Mouse (Mus musculus) CH12.LX (cell line): ENCODE data around the gene Rbm3. TPM values are rescaled to one million over a fixed set of nuclear protein-coding genes. Genes with fewer than 3 reads are reported as not detected.
A peak's percentile ranks its signal among the peaks of the same experiment; 100 is the strongest.

ENCODE experiments used
- DNase-seq: peaks from one replicate; pipeline ENCODE4 v3.0.0-alpha.2; 2013; ENCODE audit errors: extremely low read depth
- H3K27ac ChIP-seq: 2 replicates; pipeline ENCODE4 v1.5.1; 2012; ENCODE audit warnings: low read depth, mild to moderate bottlenecking, control low read depth, moderate library complexity; ENCODE audit not compliant: insufficient read depth
- H3K27me3 ChIP-seq: replicated peaks from 2 replicates; pipeline ENCODE3; 2012; ENCODE audit warnings: inconsistent platforms
- H3K36me3 ChIP-seq, 2 experiments: replicated peaks in 1 of 2; 2 replicates each; pipeline versions ENCODE3 to v1.6.1; 2012; ENCODE audit warnings: inconsistent platforms in 1 of 2, low read length in 1 of 2, mild to moderate bottlenecking in 1 of 2, mixed read lengths in 1 of 2, moderate library complexity in 1 of 2; ENCODE audit not compliant: control insufficient read depth in 1 of 2, insufficient read depth in 1 of 2
- H3K4me1 ChIP-seq, 2 experiments: 2 replicates each; pipeline ENCODE4 v1.6.1; 2012; ENCODE audit warnings: inconsistent platforms in 1 of 2, moderate library complexity in 1 of 2; ENCODE audit not compliant: insufficient read depth in 2 of 2, control insufficient read depth in 1 of 2
- H3K4me2 ChIP-seq: 2 replicates; pipeline ENCODE4 v1.6.1; 2012; ENCODE audit warnings: low read depth, mild to moderate bottlenecking, control low read depth; ENCODE audit not compliant: poor library complexity, insufficient read depth, severe bottlenecking
- H3K4me3 ChIP-seq, 3 experiments: fragments of 150-350 bp in 1 of 3; sonication (generic) in 1 of 3; replicated peaks in 1 of 3; 2 replicates each; pipeline versions ENCODE3 to v1.5.1; 2011 to 2012; ENCODE audit warnings: low read depth in 2 of 3, low read length in 2 of 3, mild to moderate bottlenecking in 2 of 3, moderate library complexity in 2 of 3, control low read depth in 1 of 3, improper control_type of control experiment in 1 of 3, inconsistent platforms in 1 of 3, mixed read lengths in 1 of 3; ENCODE audit not compliant: poor library complexity in 1 of 3
- H3K79me2 ChIP-seq: replicated peaks from 2 replicates; pipeline ENCODE4 v1.6.1; 2012; ENCODE audit warnings: mild to moderate bottlenecking, moderate library complexity; ENCODE audit not compliant: control insufficient read depth, poor library complexity, insufficient read depth, severe bottlenecking; ENCODE audit errors: extremely low read depth
- H3K9ac ChIP-seq: 2 replicates; pipeline ENCODE4 v1.6.1; 2012; ENCODE audit warnings: low read depth, mild to moderate bottlenecking, control low read depth, moderate library complexity; ENCODE audit not compliant: insufficient read depth
- H3K9me3 ChIP-seq: replicated peaks from 2 replicates; pipeline ENCODE3; 2012; ENCODE audit warnings: low read length, inconsistent platforms, mixed read lengths
- BHLHE40 ChIP-seq: IDR thresholded peaks from 2 replicates; pipeline ENCODE4 v1.6.1; 2011; ENCODE audit warnings: mild to moderate bottlenecking, low read depth, low read length, improper control_type of control experiment
- CHD2 ChIP-seq: IDR thresholded peaks from 2 replicates; pipeline ENCODE4 v1.6.1; 2011; ENCODE audit warnings: low read length, improper control_type of control experiment
- CTCF ChIP-seq, 2 experiments: IDR thresholded peaks in 1 of 2; conservative IDR thresholded peaks in 1 of 2; 2 replicates each; pipeline ENCODE4 v1.5.1; 2011 to 2012; ENCODE audit warnings: low read depth in 2 of 2, low read length in 2 of 2, improper control_type of control experiment in 1 of 2, inconsistent platforms in 1 of 2, mild to moderate bottlenecking in 1 of 2, moderate library complexity in 1 of 2
- EP300 ChIP-seq: IDR thresholded peaks from 2 replicates; pipeline ENCODE4 v1.6.1; 2011; ENCODE audit warnings: low read length, improper control_type of control experiment
- MAX ChIP-seq: IDR thresholded peaks from 2 replicates; pipeline ENCODE4 v1.6.1; 2011; ENCODE audit warnings: low read length, improper control_type of control experiment
- MEF2A ChIP-seq: IDR thresholded peaks from 2 replicates; pipeline ENCODE4 v1.6.1; 2014; ENCODE audit warnings: low read depth, mild to moderate bottlenecking, inconsistent platforms, low read length, improper control_type of control experiment, borderline replicate concordance
- PAX5 ChIP-seq: IDR thresholded peaks from 2 replicates; pipeline ENCODE4 v1.6.1; 2012; ENCODE audit warnings: low read length, inconsistent platforms, mixed read lengths
- POLR2A ChIP-seq: IDR thresholded peaks from 2 replicates; pipeline ENCODE4 v1.6.1; 2011; ENCODE audit warnings: low read depth, mild to moderate bottlenecking, improper control_type of control experiment, low read length
- POLR2AphosphoS2 ChIP-seq: IDR thresholded peaks from 2 replicates; pipeline ENCODE4 v1.6.1; 2011; ENCODE audit warnings: low read depth, low read length, improper control_type of control experiment
- TBP ChIP-seq: conservative IDR thresholded peaks from 2 replicates; pipeline ENCODE4 v1.6.1; 2011; ENCODE audit warnings: low read depth, low read length, improper control_type of control experiment
- TCF12 ChIP-seq: IDR thresholded peaks from 2 replicates; pipeline ENCODE4 v1.6.1; 2014; ENCODE audit warnings: low read depth, mild to moderate bottlenecking, inconsistent platforms, low read length, improper control_type of control experiment
- USF1 ChIP-seq: IDR thresholded peaks from 2 replicates; pipeline ENCODE4 v1.6.1; 2014; ENCODE audit warnings: low read depth, mild to moderate bottlenecking, inconsistent platforms, low read length, improper control_type of control experiment
- USF2 ChIP-seq: conservative IDR thresholded peaks from 2 replicates; pipeline ENCODE4 v1.6.1; 2011; ENCODE audit warnings: low read depth, low read length, improper control_type of control experiment
- ZC3H11A ChIP-seq: IDR thresholded peaks from 2 replicates; pipeline ENCODE4 v1.6.1; 2012; ENCODE audit warnings: low read depth, mild to moderate bottlenecking, inconsistent platforms, low read length, improper control_type of control experiment
- ZKSCAN1 ChIP-seq: IDR thresholded peaks from 2 replicates; pipeline ENCODE4 v1.6.1; 2012; ENCODE audit warnings: low read depth, inconsistent platforms, low read length, improper control_type of control experiment, borderline replicate concordance
- ZNF384 ChIP-seq: IDR thresholded peaks from 2 replicates; pipeline ENCODE4 v1.6.1; 2012; ENCODE audit warnings: low read depth, low read length, improper control_type of control experiment, inconsistent platforms
- dilution Hi-C: fragments of 300-500 bp; cut with MboI; formaldehyde crosslinking; loops from 2 replicates; pipeline ENCODE4 v1.14.3; 2020; ENCODE audit warnings: low sequenced_read_pairs; ENCODE audit not compliant: extremely low pct_unique_long_range_greater_than_20kb, extremely low pct_ligation_motif_present
- in situ Hi-C: fragments of 300-500 bp; cut with MboI; formaldehyde crosslinking; loops from 3 replicates; pipeline ENCODE4 v1.14.3; 2019; ENCODE audit warnings: low sequenced_read_pairs, low pct_ligation_motif_present, low pct_unique_long_range_greater_than_20kb, mixed read lengths
- polyA plus RNA-seq: library from polyadenylated mRNA; unstranded; fragments of >175 nt; gene quantifications from 2 replicates; pipeline ENCODE4 v1.2.1, GENCODE M21; 2012; ENCODE audit warnings: low read depth; ENCODE audit not compliant: insufficient read length
- total RNA-seq, 2 experiments: library from RNA; depleted of rRNA; stranded (reverse); fragments of 300-350 nt in 1 of 2; fragments of >200 nt in 1 of 2; gene quantifications; 2 replicates each; pipeline ENCODE4 v1.2.3; 2012 to 2014

Rbm3 gene
- total and polyA plus RNA-seq, 3 experiments, result 681 to 2,152 (median 778) TPM

GRCm38 (mm10) chrX:8090346-8090953, 55.2 kb downstream of the Rbm3 start, which contains the start of gene Was (continued):
- TF ChIP-seq MAX (no peak), USF1 (no peak), CTCF (conservative IDR thresholded peaks at IDR 0.05 in 1 of 2, IDR thresholded peaks at IDR 0.05 in 1 of 2; ENCODE audit: low read depth in 2 of 2, low read length in 2 of 2) (no peak), EP300 (peak; percentile 42; the same call in 1 of the 2 replicates), USF2 (no peak), BHLHE40 (no peak), ZNF384 (no peak)

GRCm38 (mm10) chrX:8089746-8090145, 55.9 kb downstream of the Rbm3 start:
- Histone ChIP-seq H3K9me3 (no peaks in the 10 kb centered on the region), H3K4me1 (peaks cover 2 to 9% of the 10 kb centered on the region in 2 experiments; a peak in 1 of 4 replicates), H3K27ac (peak overlapping the region; percentile 12), H3K79me2 (peaks cover 12% of the 10 kb centered on the region), H3K4me2 (peak overlapping the region; percentile 68), H3K4me3 (peak overlapping the region; percentile 59 to 62 (median 61)), H3K36me3 (peaks cover 22 to 41% of the 10 kb centered on the region in 2 experiments), H3K9ac (peak overlapping the region; percentile 59), H3K27me3 (no peaks in the 10 kb centered on the region)
- in situ Hi-C loops (no loop called here), dilution Hi-C loops (no loop called here)
- no peak for TF ChIP-seq CTCF (conservative IDR thresholded peaks at IDR 0.05 in 1 of 2, IDR thresholded peaks at IDR 0.05 in 1 of 2; ENCODE audit: low read depth in 2 of 2, low read length in 2 of 2)
- TF ChIP-seq MEF2A, result no peak
- TF ChIP-seq POLR2AphosphoS2, result no peak
- TF ChIP-seq USF2, result no peak
- TF ChIP-seq TBP, result no peak
- no peak for TF ChIP-seq MAX
- no peak for TF ChIP-seq POLR2A
- no peak for TF ChIP-seq ZKSCAN1
- TF ChIP-seq ZC3H11A, result no peak
- no peak for TF ChIP-seq CHD2
- no peak for TF ChIP-seq PAX5
- TF ChIP-seq USF1, result no peak
- no peak for TF ChIP-seq TCF12
- DNase-seq, result no peak

Other genes starting within 250 kb of the Rbm3 start
- 94.3 and 103 TPM in 2 replicates for gene Pqbp1, start 246.6 kb downstream of the Rbm3 start, total RNA-seq (2012; rRNA removed)
- gene Pqbp1, start 246.6 kb downstream of the Rbm3 start, total RNA-seq (2014; rRNA removed), result 96.6 and 101 TPM in 2 replicates
- 119 and 130 TPM in 2 replicates for gene Pqbp1, start 246.6 kb downstream of the Rbm3 start, polyA plus RNA-seq
- gene Timm17b, start 246.5 kb downstream of the Rbm3 start, total RNA-seq (2012; rRNA removed), result 37.6 and 38.8 TPM in 2 replicates
- 25.8 and 33.1 TPM in 2 replicates for gene Timm17b, start 246.5 kb downstream of the Rbm3 start, total RNA-seq (2014; rRNA removed)
- gene Timm17b, start 246.5 kb downstream of the Rbm3 start, polyA plus RNA-seq, result 75.9 and 76.7 TPM in 2 replicates
- not detected in 2 replicates for gene Gm10491, start 238.0 kb downstream of the Rbm3 start, total RNA-seq (2012; rRNA removed)
- not detected in 2 replicates for gene Gm10491, start 238.0 kb downstream of the Rbm3 start, total RNA-seq (2014; rRNA removed)
- gene Gm10491, start 238.0 kb downstream of the Rbm3 start, polyA plus RNA-seq, result not detected in 2 replicates
- not detected in 2 replicates for gene Gm10490, start 236.3 kb downstream of the Rbm3 start, total RNA-seq (2012; rRNA removed)
- not detected in 2 replicates for gene Gm10490, start 236.3 kb downstream of the Rbm3 start, total RNA-seq (2014; rRNA removed)
- gene Gm10490, start 236.3 kb downstream of the Rbm3 start, polyA plus RNA-seq, result not detected in 2 replicates
- gene Pcsk1n, start 226.1 kb downstream of the Rbm3 start, total RNA-seq (2012; rRNA removed), result not detected in 2 replicates
- gene Pcsk1n, start 226.1 kb downstream of the Rbm3 start, total RNA-seq (2014; rRNA removed), result not detected in 2 replicates
- gene Pcsk1n, start 226.1 kb downstream of the Rbm3 start, polyA plus RNA-seq, result not detected in 2 replicates
- gene Eras, start 217.3 kb downstream of the Rbm3 start, total RNA-seq (2012; rRNA removed), result not detected in 2 replicates
- gene Eras, start 217.3 kb downstream of the Rbm3 start, total RNA-seq (2014; rRNA removed), result not detected in 2 replicates
- gene Eras, start 217.3 kb downstream of the Rbm3 start, polyA plus RNA-seq, result not detected in 2 replicates
- 16.5 and 19.9 TPM in 2 replicates for gene Hdac6, start 198.0 kb downstream of the Rbm3 start, total RNA-seq (2012; rRNA removed)
- gene Hdac6, start 198.0 kb downstream of the Rbm3 start, total RNA-seq (2014; rRNA removed), result 13.7 and 15.3 TPM in 2 replicates
- 18.3 and 19.7 TPM in 2 replicates for gene Hdac6, start 198.0 kb downstream of the Rbm3 start, polyA plus RNA-seq
- gene Gata1, start 167.8 kb downstream of the Rbm3 start, total RNA-seq (2012; rRNA removed), result 0.13 and 0.21 TPM in 2 replicates
- 0.23 TPM in 1 of 2 replicates, not detected in the other for gene Gata1, start 167.8 kb downstream of the Rbm3 start, total RNA-seq (2014; rRNA removed)
- 0.25 and 0.43 TPM in 2 replicates for gene Gata1, start 167.8 kb downstream of the Rbm3 start, polyA plus RNA-seq
- gene Glod5, start 127.4 kb downstream of the Rbm3 start, total RNA-seq (2012; rRNA removed), result not detected in 2 replicates
- not detected in 2 replicates for gene Glod5, start 127.4 kb downstream of the Rbm3 start, total RNA-seq (2014; rRNA removed)
- not detected in 2 replicates for gene Glod5, start 127.4 kb downstream of the Rbm3 start, polyA plus RNA-seq
- gene Suv39h1, start 71.1 kb downstream of the Rbm3 start, total RNA-seq (2012; rRNA removed), result 40.6 and 46.4 TPM in 2 replicates
- 71.5 and 73.7 TPM in 2 replicates for gene Suv39h1, start 71.1 kb downstream of the Rbm3 start, total RNA-seq (2014; rRNA removed)
- gene Suv39h1, start 71.1 kb downstream of the Rbm3 start, polyA plus RNA-seq, result 48.4 and 51.4 TPM in 2 replicates
- 47.0 and 58.1 TPM in 2 replicates for gene Was, start 55.4 kb downstream of the Rbm3 start, total RNA-seq (2012; rRNA removed)
- 53.9 and 63.5 TPM in 2 replicates for gene Was, start 55.4 kb downstream of the Rbm3 start, total RNA-seq (2014; rRNA removed)
- gene Was, start 55.4 kb downstream of the Rbm3 start, polyA plus RNA-seq, result 75.6 and 83.7 TPM in 2 replicates
- 9.3 and 11.9 TPM in 2 replicates for gene Wdr13, start 13.0 kb downstream of the Rbm3 start, total RNA-seq (2012; rRNA removed)
- gene Wdr13, start 13.0 kb downstream of the Rbm3 start, total RNA-seq (2014; rRNA removed), result 7.6 and 9.4 TPM in 2 replicates
- gene Wdr13, start 13.0 kb downstream of the Rbm3 start, polyA plus RNA-seq, result 12.7 and 13.0 TPM in 2 replicates
- 6.0 and 6.3 TPM in 2 replicates for gene Tbc1d25, start 30.3 kb upstream of the Rbm3 start, total RNA-seq (2012; rRNA removed)
- 2.3 and 2.4 TPM in 2 replicates for gene Tbc1d25, start 30.3 kb upstream of the Rbm3 start, total RNA-seq (2014; rRNA removed)
- 10.2 and 10.4 TPM in 2 replicates for gene Tbc1d25, start 30.3 kb upstream of the Rbm3 start, polyA plus RNA-seq
- gene Ebp, start 47.6 kb upstream of the Rbm3 start, total RNA-seq (2012; rRNA removed), result 64.3 and 71.0 TPM in 2 replicates
- 44.0 and 46.4 TPM in 2 replicates for gene Ebp, start 47.6 kb upstream of the Rbm3 start, total RNA-seq (2014; rRNA removed)
- gene Ebp, start 47.6 kb upstream of the Rbm3 start, polyA plus RNA-seq, result 66.6 and 70.9 TPM in 2 replicates
- 0.08 and 0.64 TPM in 2 replicates for gene Porcn, start 60.6 kb upstream of the Rbm3 start, total RNA-seq (2012; rRNA removed)
- gene Porcn, start 60.6 kb upstream of the Rbm3 start, total RNA-seq (2014; rRNA removed), result not detected in 2 replicates
- gene Porcn, start 60.6 kb upstream of the Rbm3 start, polyA plus RNA-seq, result not detected in 2 replicates
- gene Ftsj1, start 106.5 kb upstream of the Rbm3 start, total RNA-seq (2012; rRNA removed), result 17.0 and 20.1 TPM in 2 replicates
- gene Ftsj1, start 106.5 kb upstream of the Rbm3 start, total RNA-seq (2014; rRNA removed), result 17.7 and 22.3 TPM in 2 replicates
- 29.1 and 31.6 TPM in 2 replicates for gene Ftsj1, start 106.5 kb upstream of the Rbm3 start, polyA plus RNA-seq
- gene Slc38a5, start 125.3 kb upstream of the Rbm3 start, total RNA-seq (2012; rRNA removed), result not detected in 2 replicates
- not detected in 2 replicates for gene Slc38a5, start 125.3 kb upstream of the Rbm3 start, total RNA-seq (2014; rRNA removed)
- not detected in 2 replicates for gene Slc38a5, start 125.3 kb upstream of the Rbm3 start, polyA plus RNA-seq
- not detected in 2 replicates for gene Ssxb10, start 181.5 kb upstream of the Rbm3 start, total RNA-seq (2012; rRNA removed)
- gene Ssxb10, start 181.5 kb upstream of the Rbm3 start, total RNA-seq (2014; rRNA removed), result not detected in 2 replicates
- gene Ssxb10, start 181.5 kb upstream of the Rbm3 start, polyA plus RNA-seq, result not detected in 2 replicates
- not detected in 2 replicates for gene Ssxb9, start 221.1 kb upstream of the Rbm3 start, total RNA-seq (2012; rRNA removed)
- gene Ssxb9, start 221.1 kb upstream of the Rbm3 start, total RNA-seq (2014; rRNA removed), result not detected in 2 replicates
- not detected in 2 replicates for gene Ssxb9, start 221.1 kb upstream of the Rbm3 start, polyA plus RNA-seq